22 mouse cellular contexts compared by ENCODE assay signal in genomic region chr1:179149468-179150140, GRCm38 (mm10).
DNase-seq lines count a peak whose midpoint lies in the region; ATAC-seq and TF ChIP-seq lines count a peak whose summit lies in the region.
"Had no signal": no experiment of that assay in that cellular context is flagged by ENCODE, and none has a peak within 500 bp of the region (broad histone marks: within the 10 kb centered on the region; RNA-seq: fewer than 3 reads in every experiment).

No protein-coding gene starts in this region.

- no peak for ATAC-seq in embryonic facial prominence, embryonic 13.5 days (ENCODE audit: insufficient number of reproducible peaks, insufficient read depth, low FRiP score, low TSS enrichment, low read depth)
- ATAC-seq in liver, embryonic 11.5 days (replicated peaks; ENCODE audit: low FRiP score), result no peak; the same call in 1 of the 2 replicates
- ATAC-seq: lung, postnatal 0 days had no signal

- no peaks in the 10 kb centered on the region for H3K27me3 ChIP-seq in embryonic facial prominence, embryonic 13.5 days
- H3K27me3 ChIP-seq in embryonic facial prominence, embryonic 10.5 days (replicated peaks; ENCODE audit: low read depth, poor library complexity, severe bottlenecking), result no peaks in the 10 kb centered on the region
- no peaks in the 10 kb centered on the region for H3K27me3 ChIP-seq in liver, embryonic 11.5 days (replicated peaks; ENCODE audit: control insufficient read depth, insufficient read depth, low read length)
- no peaks in the 10 kb centered on the region for H3K27me3 ChIP-seq in limb, embryonic 10.5 days (ENCODE audit: low read depth, poor library complexity, severe bottlenecking)
- H3K27me3 ChIP-seq in thymus, adult 2 months (ENCODE audit: control insufficient read depth, insufficient read depth, low read length), result no peaks in the 10 kb centered on the region
- H3K27me3 ChIP-seq: embryonic facial prominence, embryonic 12.5 days; forebrain, embryonic 12.5 days had no signal

- DNase-seq in embryonic facial prominence, embryonic 10.5 days (ENCODE audit: low spot score), result no peak
- peak; percentile 44 for DNase-seq in liver
- DNase-seq in liver, embryonic 11.5 days (ENCODE audit: low spot score), result no peak
- DNase-seq in limb, embryonic 10.5 days (ENCODE audit: low spot score), result no peak
- DNase-seq in thymus, postnatal 14 days, result no peak
- no peak for DNase-seq in thymus, adult 2 months
- DNase-seq: adrenal gland, postnatal 36 days; cerebellum, adult 11-12 months; cerebellum, postnatal 10 days; gastrocnemius, postnatal 36 days; kidney, adult 8-10 months; kidney, postnatal 14 days; left cerebral cortex, postnatal 4 days had no signal

- 84% methylated on average over 5 of the region's 5 CpGs for WGBS in embryonic facial prominence, embryonic 13.5 days
- WGBS in embryonic facial prominence, embryonic 10.5 days, result 87% methylated on average over 5 of the region's 5 CpGs
- WGBS in liver, embryonic 11.5 days, result 33% methylated on average over 5 of the region's 5 CpGs
- 84% methylated on average over 5 of the region's 5 CpGs for WGBS in limb, embryonic 10.5 days
- WGBS in thymus, adult 2 months, result 90% methylated on average over 5 of the region's 5 CpGs

- H3K9ac ChIP-seq in embryonic facial prominence, embryonic 13.5 days, result no peak overlapping the region
- H3K9ac ChIP-seq in liver, embryonic 11.5 days (ENCODE audit: low read depth, low read length), result no peak overlapping the region
- H3K9ac ChIP-seq: embryonic facial prominence, embryonic 12.5 days; forebrain, embryonic 12.5 days; hindbrain, embryonic 14.5 days had no signal

- H3K4me2 ChIP-seq in embryonic facial prominence, embryonic 13.5 days, result no peak overlapping the region
- no peak overlapping the region for H3K4me2 ChIP-seq in liver, embryonic 11.5 days
- H3K4me2 ChIP-seq: embryonic facial prominence, embryonic 12.5 days; forebrain, embryonic 12.5 days; hindbrain, embryonic 14.5 days; midbrain, embryonic 11.5 days had no signal

- H3K9me3 ChIP-seq in embryonic facial prominence, embryonic 13.5 days, result no peaks in the 10 kb centered on the region
- H3K9me3 ChIP-seq in embryonic facial prominence, embryonic 10.5 days, result no peaks in the 10 kb centered on the region
- H3K9me3 ChIP-seq in liver, embryonic 11.5 days (ENCODE audit: control insufficient read depth, low read length), result no peaks in the 10 kb centered on the region
- H3K9me3 ChIP-seq in limb, embryonic 10.5 days (replicated peaks), result no peaks in the 10 kb centered on the region
- H3K9me3 ChIP-seq: embryonic facial prominence, embryonic 12.5 days; forebrain, embryonic 12.5 days; heart, embryonic 10.5 days had no signal

- TF ChIP-seq CTCF in thymus, adult 2 months (IDR thresholded peaks at IDR 0.05; ENCODE audit: borderline replicate concordance, control insufficient read depth, extremely low read depth, insufficient read depth, low read length, poor library complexity), result no peak

- H3K27ac ChIP-seq in embryonic facial prominence, embryonic 13.5 days, result 0 out of 2 replicates have a peak overlapping the region, but pooled peaks have one; percentile 23
- no peak overlapping the region for H3K27ac ChIP-seq in embryonic facial prominence, embryonic 10.5 days (replicated peaks)
- H3K27ac ChIP-seq in liver, embryonic 11.5 days (ENCODE audit: low read depth, low read length), result no peak overlapping the region
- H3K27ac ChIP-seq in limb, embryonic 10.5 days, result peak overlapping the region; percentile 43; the same call in 1 of the 2 replicates
- H3K27ac ChIP-seq in thymus, adult 2 months (ENCODE audit: control insufficient read depth, insufficient read depth, low read length), result no peak overlapping the region
- H3K27ac ChIP-seq: embryonic facial prominence, embryonic 12.5 days; forebrain, embryonic 12.5 days; heart, embryonic 10.5 days; hindbrain, embryonic 14.5 days; macrophage had no signal

- TF ChIP-seq POLR2A in thymus, adult 2 months (IDR thresholded peaks at IDR 0.05; ENCODE audit: control insufficient read depth, extremely low read depth, insufficient read depth, low read length, poor library complexity), result no peak

- peaks cover 56% of the 10 kb centered on the region for H3K4me1 ChIP-seq in embryonic facial prominence, embryonic 13.5 days
- peaks cover 41% of the 10 kb centered on the region for H3K4me1 ChIP-seq in embryonic facial prominence, embryonic 10.5 days
- H3K4me1 ChIP-seq in liver, embryonic 11.5 days (replicated peaks; ENCODE audit: control insufficient read depth, insufficient read depth, low read length), result peaks cover 4% of the 10 kb centered on the region
- H3K4me1 ChIP-seq in limb, embryonic 10.5 days, result peaks cover 54% of the 10 kb centered on the region
- H3K4me1 ChIP-seq in thymus, adult 2 months (replicated peaks; ENCODE audit: control insufficient read depth, insufficient read depth, low read length), result no peaks in the 10 kb centered on the region

- no peak overlapping the region for H3K4me3 ChIP-seq in embryonic facial prominence, embryonic 13.5 days
- H3K4me3 ChIP-seq in embryonic facial prominence, embryonic 10.5 days, result no peak overlapping the region
- no peak overlapping the region for H3K4me3 ChIP-seq in liver, embryonic 11.5 days (ENCODE audit: low read depth, low read length)
- H3K4me3 ChIP-seq in limb, embryonic 10.5 days, result no peak overlapping the region
- H3K4me3 ChIP-seq in thymus, adult 2 months (ENCODE audit: control insufficient read depth, insufficient read depth, low read length), result no peak overlapping the region
- H3K4me3 ChIP-seq: embryonic facial prominence, embryonic 12.5 days; erythroblast, embryonic 14.5 days; forebrain, embryonic 12.5 days; heart, embryonic 10.5 days had no signal

- no peaks in the 10 kb centered on the region for H3K36me3 ChIP-seq in embryonic facial prominence, embryonic 13.5 days
- no peaks in the 10 kb centered on the region for H3K36me3 ChIP-seq in embryonic facial prominence, embryonic 10.5 days (replicated peaks)
- H3K36me3 ChIP-seq in liver, embryonic 11.5 days (ENCODE audit: control insufficient read depth, insufficient read depth, low read length), result no peaks in the 10 kb centered on the region
- H3K36me3 ChIP-seq in limb, embryonic 10.5 days, result 0 out of 2 replicates have a peak, but pooled peaks cover 2% of the 10 kb centered on the region
- no peaks in the 10 kb centered on the region for H3K36me3 ChIP-seq in thymus, adult 2 months (ENCODE audit: control insufficient read depth, insufficient read depth, low read length)
- H3K36me3 ChIP-seq: embryonic facial prominence, embryonic 12.5 days; forebrain, embryonic 12.5 days; heart, embryonic 10.5 days had no signal

Comparison
In these comparisons a context has a peak if more than half of its experiments do, and no peak if none do; other contexts are left out.
1. H3K27ac ChIP-seq: peak in embryonic facial prominence, embryonic 13.5 days (single experiment) and limb, embryonic 10.5 days (single experiment); none in embryonic facial prominence, embryonic 10.5 days (single experiment), liver, embryonic 11.5 days (single experiment) and thymus, adult 2 months (single experiment).